Mouse (Mus musculus) megakaryocyte-erythroid progenitor cell, adult 5-6 weeks (primary cell): Measurements from ENCODE around the gene Vkorc1. TPM values are rescaled to one million over a fixed set of nuclear protein-coding genes. Genes with fewer than 3 reads are reported as not detected.
"Not testable (repeated sequence)": the region's sequence is repeated elsewhere in the genome, so short reads cannot be mapped to it uniquely, and the experiment has no call there.

Experiments used
- ATAC-seq: replicated peaks from 2 replicates; pipeline ENCODE4 v1.8.0; 2016; ENCODE audit warnings: mild to moderate bottlenecking, inconsistent platforms; ENCODE audit not compliant: severe bottlenecking, poor library complexity, low FRiP score, low TSS enrichment
- total RNA-seq, 2 experiments: library from RNA; stranded (forward) in 1 of 2; stranded (reverse) in 1 of 2; fragments of 200-1000, 215-1000 nt in 1 of 2; fragments of >200 nt in 1 of 2; fragmentation: Nextera tagmentation in 1 of 2; gene quantifications; 2 replicates each; pipeline ENCODE4 v1.2.3; 2014 to 2017

Vkorc1 gene
- total RNA-seq (2014; fragmentation: Nextera tagmentation) (54.1 and 72.8 TPM in 2 replicates), total RNA-seq (2017) (25.4 and 37.0 TPM in 2 replicates)

GRCm38 (mm10) chr7:127895442-127895841, at the start of gene Vkorc1, which contains the start of gene Gm21974:
TSS of gene Vkorc1 (minus strand) at chr7:127895617.
TSS of gene Gm21974 (minus strand) at chr7:127895454.
- peak; percentile 96 for ATAC-seq

- ATAC-seq, result no peak
Observed at GRCm38 (mm10) chr7:127944614-127945013, 49.2 kb upstream of the Vkorc1 start.

GRCm38 (mm10) chr7:127942097-127942496, 46.7 kb upstream of the Vkorc1 start:
- ATAC-seq, result not testable (repeated sequence)

GRCm38 (mm10) chr7:127936216-127936884, 40.9 kb upstream of the Vkorc1 start:
- no peak for ATAC-seq

GRCm38 (mm10) chr7:127935748-127936159, 40.3 kb upstream of the Vkorc1 start:
- ATAC-seq, result peak; percentile 13

- ATAC-seq, result peak; percentile 96
Observed at GRCm38 (mm10) chr7:127935028-127935722, 39.8 kb upstream of the Vkorc1 start.

GRCm38 (mm10) chr7:127934075-127934474, 38.7 kb upstream of the Vkorc1 start:
- ATAC-seq, result no peak

- no peak for ATAC-seq
Observed at GRCm38 (mm10) chr7:127932273-127933031, 37.0 kb upstream of the Vkorc1 start.

GRCm38 (mm10) chr7:127931351-127932135, 36.1 kb upstream of the Vkorc1 start:
- no peak for ATAC-seq

GRCm38 (mm10) chr7:127930636-127931035, 35.2 kb upstream of the Vkorc1 start:
- ATAC-seq, result no peak

- no peak for ATAC-seq
Observed at GRCm38 (mm10) chr7:127929923-127930322, 34.5 kb upstream of the Vkorc1 start, which contains the start of gene Prss8. TSS of gene Prss8 (minus strand) at chr7:127930104.

- no peak for ATAC-seq
Observed at GRCm38 (mm10) chr7:127928596-127928995, 33.2 kb upstream of the Vkorc1 start.

- no peak for ATAC-seq
Observed at GRCm38 (mm10) chr7:127927726-127928125, 32.3 kb upstream of the Vkorc1 start.

GRCm38 (mm10) chr7:127926846-127927245, 31.4 kb upstream of the Vkorc1 start:
- no peak for ATAC-seq

- no peak for ATAC-seq
Observed at GRCm38 (mm10) chr7:127926066-127926465, 30.6 kb upstream of the Vkorc1 start.

GRCm38 (mm10) chr7:127925252-127925651, 29.8 kb upstream of the Vkorc1 start:
- no peak for ATAC-seq

GRCm38 (mm10) chr7:127923714-127924113, 28.3 kb upstream of the Vkorc1 start:
- no peak for ATAC-seq

- ATAC-seq, result no peak
Observed at GRCm38 (mm10) chr7:127922451-127923275, 27.2 kb upstream of the Vkorc1 start.
